Mouse (Mus musculus): Measurements from ENCODE around the gene Ebpl. TPM values are rescaled to one million over a fixed set of nuclear protein-coding genes. Genes with fewer than 3 reads are reported as not detected.
A peak's percentile ranks its signal among the peaks of the same experiment; 100 is the strongest.

Gene Ebpl
- polyA plus RNA-seq, 1 experiment from 2014 or later: 4.0 TPM

GRCm38 (mm10) chr14:61363734-61364133, 3.5 kb upstream of the Ebpl start:
- 91% methylated on average over 2 of the region's 2 CpGs for WGBS
- no peaks in the 10 kb centered on the region for H3K9me3 ChIP-seq (replicated peaks; ENCODE audit: control insufficient read depth, low read length)
- H3K4me2 ChIP-seq (ENCODE audit: low read depth, low read length): no peak overlapping the region
- no peak overlapping the region for H3K27ac ChIP-seq (ENCODE audit: low read length)
- peaks cover 5% of the 10 kb centered on the region for H3K36me3 ChIP-seq (ENCODE audit: control insufficient read depth, insufficient read depth)
- H3K4me3 ChIP-seq (ENCODE audit: low read length): no peak overlapping the region
- no peak for ATAC-seq (replicated peaks; ENCODE audit: extremely low read depth, insufficient read depth, low FRiP score)
- no peak overlapping the region for H3K9ac ChIP-seq (ENCODE audit: low read length)
- H3K4me1 ChIP-seq (ENCODE audit: control insufficient read depth, insufficient read depth, low read length): peaks cover 3% of the 10 kb centered on the region
- no peaks in the 10 kb centered on the region for H3K27me3 ChIP-seq (ENCODE audit: control insufficient read depth, insufficient read depth, low read length)

- Histone ChIP-seq H3K36me3 (ENCODE audit: control insufficient read depth, insufficient read depth) (peaks cover 3% of the 10 kb centered on the region), H3K4me2 (ENCODE audit: low read depth, low read length) (no peak overlapping the region), H3K9me3 (replicated peaks; ENCODE audit: control insufficient read depth, low read length) (no peaks in the 10 kb centered on the region), H3K27me3 (ENCODE audit: control insufficient read depth, insufficient read depth, low read length) (no peaks in the 10 kb centered on the region), H3K4me1 (ENCODE audit: control insufficient read depth, insufficient read depth, low read length) (peaks cover 3% of the 10 kb centered on the region), H3K27ac (ENCODE audit: low read length) (no peak overlapping the region), H3K4me3 (ENCODE audit: low read length) (no peak overlapping the region), H3K9ac (ENCODE audit: low read length) (no peak overlapping the region)
- ATAC-seq (replicated peaks; ENCODE audit: extremely low read depth, insufficient read depth, low FRiP score): no peak
- 96% methylated on average over 2 of the region's 2 CpGs for WGBS
Observed at GRCm38 (mm10) chr14:61362268-61362667, 2.0 kb upstream of the Ebpl start.

- Histone ChIP-seq H3K27me3 (ENCODE audit: control insufficient read depth, insufficient read depth, low read length) (no peaks in the 10 kb centered on the region), H3K9me3 (replicated peaks; ENCODE audit: control insufficient read depth, low read length) (no peaks in the 10 kb centered on the region), H3K36me3 (ENCODE audit: control insufficient read depth, insufficient read depth) (no peaks in the 10 kb centered on the region), H3K9ac (ENCODE audit: low read length) (no peak overlapping the region; the same call in 1 of the 2 replicates), H3K4me1 (ENCODE audit: control insufficient read depth, insufficient read depth, low read length) (peaks cover 3% of the 10 kb centered on the region), H3K4me3 (ENCODE audit: low read length) (no peak overlapping the region; the same call in 1 of the 2 replicates), H3K4me2 (ENCODE audit: low read depth, low read length) (peak overlapping the region; percentile 66), H3K27ac (ENCODE audit: low read length) (no peak overlapping the region)
- ATAC-seq (replicated peaks; ENCODE audit: extremely low read depth, insufficient read depth, low FRiP score): no peak
- WGBS: 37% methylated on average over 3 of the region's 3 CpGs
Observed at GRCm38 (mm10) chr14:61360981-61361511, 807 bp upstream of the Ebpl start.

GRCm38 (mm10) chr14:61354251-61355235, 5.7 kb downstream of the Ebpl start:
- Histone ChIP-seq H3K9me3 (replicated peaks; ENCODE audit: control insufficient read depth, low read length) (no peaks in the 10 kb centered on the region), H3K27me3 (ENCODE audit: control insufficient read depth, insufficient read depth, low read length) (no peaks in the 10 kb centered on the region), H3K36me3 (ENCODE audit: control insufficient read depth, insufficient read depth) (no peaks in the 10 kb centered on the region), H3K4me2 (ENCODE audit: low read depth, low read length) (no peak overlapping the region), H3K4me1 (ENCODE audit: control insufficient read depth, insufficient read depth, low read length) (no peaks in the 10 kb centered on the region), H3K27ac (ENCODE audit: low read length) (no peak overlapping the region), H3K9ac (ENCODE audit: low read length) (no peak overlapping the region), H3K4me3 (ENCODE audit: low read length) (no peak overlapping the region)
- ATAC-seq (replicated peaks; ENCODE audit: extremely low read depth, insufficient read depth, low FRiP score): peak; percentile 52
- WGBS: 58% methylated on average over 10 of the region's 10 CpGs

GRCm38 (mm10) chr14:61350808-61351207, 9.4 kb downstream of the Ebpl start:
- WGBS: 48% methylated on average over 6 of the region's 6 CpGs
- Histone ChIP-seq H3K9ac (ENCODE audit: low read length) (no peak overlapping the region), H3K4me2 (ENCODE audit: low read depth, low read length) (no peak overlapping the region), H3K9me3 (replicated peaks; ENCODE audit: control insufficient read depth, low read length) (no peaks in the 10 kb centered on the region), H3K4me3 (ENCODE audit: low read length) (no peak overlapping the region), H3K27ac (ENCODE audit: low read length) (no peak overlapping the region), H3K36me3 (ENCODE audit: control insufficient read depth, insufficient read depth) (no peaks in the 10 kb centered on the region), H3K27me3 (ENCODE audit: control insufficient read depth, insufficient read depth, low read length) (no peaks in the 10 kb centered on the region), H3K4me1 (ENCODE audit: control insufficient read depth, insufficient read depth, low read length) (no peaks in the 10 kb centered on the region)
- no peak for ATAC-seq (replicated peaks; ENCODE audit: extremely low read depth, insufficient read depth, low FRiP score)

- Histone ChIP-seq H3K27me3 (ENCODE audit: control insufficient read depth, insufficient read depth, low read length) (no peaks in the 10 kb centered on the region), H3K9me3 (replicated peaks; ENCODE audit: control insufficient read depth, low read length) (no peaks in the 10 kb centered on the region), H3K4me3 (ENCODE audit: low read length) (no peak overlapping the region), H3K27ac (ENCODE audit: low read length) (no peak overlapping the region), H3K4me2 (ENCODE audit: low read depth, low read length) (no peak overlapping the region), H3K4me1 (ENCODE audit: control insufficient read depth, insufficient read depth, low read length) (no peaks in the 10 kb centered on the region), H3K36me3 (ENCODE audit: control insufficient read depth, insufficient read depth) (no peaks in the 10 kb centered on the region), H3K9ac (ENCODE audit: low read length) (no peak overlapping the region)
- no peak for ATAC-seq (replicated peaks; ENCODE audit: extremely low read depth, insufficient read depth, low FRiP score)
- 79% methylated on average over 4 of the region's 4 CpGs for WGBS
Observed at GRCm38 (mm10) chr14:61349876-61350275, 10.4 kb downstream of the Ebpl start.

- Histone ChIP-seq H3K27ac (ENCODE audit: low read length) (no peak overlapping the region), H3K36me3 (ENCODE audit: control insufficient read depth, insufficient read depth) (no peaks in the 10 kb centered on the region), H3K9ac (ENCODE audit: low read length) (no peak overlapping the region), H3K4me1 (ENCODE audit: control insufficient read depth, insufficient read depth, low read length) (no peaks in the 10 kb centered on the region), H3K4me3 (ENCODE audit: low read length) (no peak overlapping the region), H3K9me3 (replicated peaks; ENCODE audit: control insufficient read depth, low read length) (no peaks in the 10 kb centered on the region), H3K4me2 (ENCODE audit: low read depth, low read length) (no peak overlapping the region), H3K27me3 (ENCODE audit: control insufficient read depth, insufficient read depth, low read length) (no peaks in the 10 kb centered on the region)
- ATAC-seq (replicated peaks; ENCODE audit: extremely low read depth, insufficient read depth, low FRiP score): no peak; the same call in 1 of the 2 replicates
- 83% methylated on average over 10 of the region's 10 CpGs for WGBS
Observed at GRCm38 (mm10) chr14:61346827-61347698, 13.2 kb downstream of the Ebpl start.

- H3K4me1 ChIP-seq (ENCODE audit: control insufficient read depth, insufficient read depth, low read length): no peaks in the 10 kb centered on the region
- 73% methylated on average over 5 of the region's 5 CpGs for WGBS
- no peaks in the 10 kb centered on the region for H3K36me3 ChIP-seq (ENCODE audit: control insufficient read depth, insufficient read depth)
- no peaks in the 10 kb centered on the region for H3K27me3 ChIP-seq (ENCODE audit: control insufficient read depth, insufficient read depth, low read length)
- H3K9ac ChIP-seq (ENCODE audit: low read length): no peak overlapping the region
- no peaks in the 10 kb centered on the region for H3K9me3 ChIP-seq (replicated peaks; ENCODE audit: control insufficient read depth, low read length)
- H3K27ac ChIP-seq (ENCODE audit: low read length): no peak overlapping the region
- ATAC-seq (replicated peaks; ENCODE audit: extremely low read depth, insufficient read depth, low FRiP score): no peak
- H3K4me2 ChIP-seq (ENCODE audit: low read depth, low read length): no peak overlapping the region
- no peak overlapping the region for H3K4me3 ChIP-seq (ENCODE audit: low read length)
Observed at GRCm38 (mm10) chr14:61344590-61344989, 15.6 kb downstream of the Ebpl start.
